Comparison of ENCODE assay signal across 1 mouse cellular context in the genomic region with DNA sequence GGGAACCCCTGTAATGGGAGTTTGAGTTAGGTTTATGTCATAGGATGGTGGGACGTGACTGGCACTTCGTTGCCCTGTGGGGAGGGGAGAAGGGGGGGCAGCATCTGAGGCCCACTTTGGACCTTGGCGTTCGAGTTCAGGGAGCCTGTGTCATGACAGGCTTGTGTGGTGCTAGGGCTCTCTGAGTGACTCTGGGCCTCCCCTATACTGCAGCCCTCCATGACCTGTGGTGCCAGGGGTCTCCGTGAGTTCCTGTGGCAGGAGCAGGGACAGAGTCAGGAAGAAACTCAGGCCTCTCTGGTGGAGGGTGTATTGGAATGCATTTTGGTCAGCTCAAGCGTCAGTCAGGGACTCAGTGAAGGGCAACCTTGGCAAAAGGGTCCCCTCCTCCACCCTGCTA.
TF ChIP-seq lines count a peak whose summit lies in the region.

No protein-coding gene starts in this region.

TF ChIP-seq in MEL, 35 proteins besides CTCF, POLR2A, EP300 and RAD21 (continued from another document):
- TF ChIP-seq ZC3H11A (IDR thresholded peaks at IDR 0.05; ENCODE audit: low read depth, low read length) (no peak), NRF1 (IDR thresholded peaks at IDR 0.05; ENCODE audit: insufficient read depth, low read depth, low read length, poor library complexity, severe bottlenecking) (no peak)
